Mouse (Mus musculus) liver (tissue): ENCODE measurements around the gene Olfr223.
"Not testable (repeated sequence)": the region's sequence is repeated elsewhere in the genome, so short reads cannot be mapped to it uniquely, and the experiment has no call there.

ENCODE experiments used
- DNase-seq: peaks from one replicate; pipeline ENCODE4 v3.0.0-alpha.2; 2020; ENCODE audit warnings: mixed read lengths

Gene Olfr223

DNA sequence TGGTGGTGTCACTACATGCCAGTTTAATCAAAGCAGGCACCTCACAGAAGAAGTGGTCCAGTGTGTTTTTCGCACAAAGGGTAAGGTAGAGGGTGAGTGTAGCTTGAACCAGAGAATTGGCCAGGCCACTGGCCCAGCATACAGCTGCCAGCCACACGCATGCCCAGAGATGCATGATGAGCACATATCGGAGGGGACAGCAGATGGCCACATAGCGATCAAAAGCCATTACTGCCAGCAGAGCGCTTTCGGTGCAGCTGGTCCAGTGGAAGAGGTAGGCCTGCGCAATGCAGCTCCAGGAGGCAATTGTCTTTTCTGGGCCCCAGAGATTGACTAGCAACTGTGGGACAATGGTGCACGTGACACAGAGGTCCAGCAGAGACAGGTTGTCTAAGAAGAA is 3.6 kb downstream of the Olfr223 start:
- DNase-seq: no peak

DNA sequence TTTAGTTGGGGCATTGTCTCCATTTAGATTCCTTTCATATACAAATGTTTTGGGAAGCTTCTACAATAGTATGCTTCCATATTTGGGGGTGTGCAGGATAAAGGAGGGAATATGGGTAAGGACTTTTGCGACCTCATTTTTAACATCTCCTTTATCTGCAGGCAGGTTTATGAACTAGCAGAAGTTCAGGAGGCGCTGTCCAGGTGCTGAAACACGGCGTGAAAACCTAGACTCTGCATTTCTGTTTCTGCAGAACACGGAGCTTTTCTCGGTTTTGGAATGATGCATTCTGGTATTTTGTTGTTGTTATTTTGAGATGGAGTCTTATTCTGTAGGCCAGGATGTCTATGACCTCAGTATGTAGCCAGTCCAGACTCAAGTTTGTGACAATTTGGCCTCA is 8.6 kb downstream of the Olfr223 start:
- peak; percentile 7 for DNase-seq

DNA sequence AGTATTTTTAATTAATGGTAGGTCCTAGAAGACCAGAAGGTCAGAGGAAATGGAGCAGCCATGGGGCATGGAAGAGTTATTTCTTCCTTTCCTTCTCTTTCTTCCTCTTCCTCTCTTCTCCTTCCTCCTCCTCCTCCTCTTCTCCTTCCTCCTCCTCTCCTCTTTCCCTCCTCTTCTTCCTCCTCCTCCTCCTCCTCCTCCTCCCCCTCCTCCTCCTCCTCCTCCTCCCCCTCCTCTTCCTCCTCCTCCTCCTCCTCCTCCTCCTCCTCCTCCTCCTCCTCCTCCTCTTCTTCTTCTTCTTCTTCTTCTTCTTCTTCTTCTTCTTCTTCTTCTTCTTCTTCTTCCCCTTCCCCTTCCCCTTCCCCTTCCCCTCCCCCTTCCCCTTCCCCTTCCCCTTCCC is 17.0 kb downstream of the Olfr223 start, which contains the start of gene Olfr222:
TSS of gene Olfr222 (minus strand) at position 101 of the 400 bp plus-strand sequence.
- DNase-seq: not testable (repeated sequence)

DNA sequence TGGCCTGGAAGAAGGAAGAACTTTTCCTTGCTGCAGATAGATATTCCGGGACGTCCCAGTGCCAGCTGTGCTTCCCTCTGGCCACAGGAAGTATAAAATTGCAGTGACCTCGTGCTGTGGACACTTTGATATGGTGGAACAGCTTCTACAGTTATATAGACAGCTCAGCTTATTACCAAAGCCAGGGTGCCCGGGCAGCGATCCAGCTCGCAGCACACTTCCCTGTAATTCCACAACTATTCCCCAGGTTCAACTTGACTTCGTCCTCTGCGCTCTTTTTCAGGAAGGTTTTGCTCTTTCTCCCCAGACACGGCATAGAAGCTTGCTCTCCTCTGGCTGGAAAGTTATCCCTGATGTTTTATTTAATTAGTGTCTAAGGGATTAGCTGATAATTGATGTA is 17.4 kb downstream of the Olfr223 start:
- DNase-seq: no peak

DNA sequence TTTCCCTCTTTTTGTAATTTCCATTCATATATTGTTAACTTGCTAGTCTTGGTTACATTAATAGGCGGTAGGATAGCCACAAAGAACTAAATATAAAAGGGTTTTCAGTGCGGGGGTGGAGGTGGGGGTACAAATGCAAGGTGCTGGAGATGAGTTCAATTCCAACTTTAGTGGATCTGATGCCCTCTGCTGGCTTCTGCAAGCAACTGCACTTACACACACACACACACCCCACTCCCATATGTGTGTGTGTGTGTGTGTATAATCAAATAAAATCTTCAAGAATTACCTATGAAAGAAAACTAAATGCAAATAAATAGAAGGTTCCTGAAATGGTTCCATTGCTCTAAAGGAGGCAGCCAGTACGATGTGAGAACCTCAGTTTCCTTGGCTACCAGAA is 23.8 kb downstream of the Olfr223 start:
- no peak for DNase-seq

DNA sequence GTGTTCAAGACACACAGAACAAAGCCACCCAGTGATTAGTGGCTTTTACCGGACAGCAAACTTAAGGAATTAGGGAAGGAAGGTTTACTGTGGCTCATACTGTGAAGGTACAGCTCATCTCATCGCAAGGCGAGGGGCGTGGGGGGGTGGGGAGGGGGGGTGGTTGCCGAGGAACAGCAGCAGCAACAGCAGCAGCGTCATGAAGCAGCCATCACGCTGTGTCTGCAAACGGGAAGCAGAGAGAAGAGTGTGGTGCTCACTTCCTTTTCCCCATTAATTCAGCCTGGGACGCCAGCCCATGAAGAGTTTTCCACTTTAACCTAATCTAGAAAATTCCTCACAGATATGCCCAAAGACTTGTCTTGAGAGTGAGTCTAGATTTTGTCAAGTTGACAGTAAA is 30.3 kb downstream of the Olfr223 start:
- DNase-seq: no peak

DNA sequence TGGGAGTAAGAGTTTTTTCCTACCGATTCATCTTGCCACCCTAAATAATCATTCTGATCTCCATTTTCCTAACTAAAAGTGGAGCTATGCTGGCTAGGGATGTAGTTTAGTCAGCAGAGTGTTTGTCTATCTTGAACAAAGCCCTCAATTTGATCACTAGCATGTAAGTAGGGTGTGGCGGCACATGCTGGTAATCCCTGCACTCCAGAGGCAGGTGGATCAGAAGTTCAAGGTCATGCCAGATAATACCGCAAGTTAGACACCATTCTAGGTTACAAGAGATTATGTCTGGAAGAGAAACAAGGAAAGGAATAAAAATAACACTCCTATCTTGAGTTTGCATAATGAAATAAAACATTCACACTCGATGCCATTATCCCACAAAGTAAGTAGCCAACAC is 30.8 kb downstream of the Olfr223 start:
- no peak for DNase-seq

DNA sequence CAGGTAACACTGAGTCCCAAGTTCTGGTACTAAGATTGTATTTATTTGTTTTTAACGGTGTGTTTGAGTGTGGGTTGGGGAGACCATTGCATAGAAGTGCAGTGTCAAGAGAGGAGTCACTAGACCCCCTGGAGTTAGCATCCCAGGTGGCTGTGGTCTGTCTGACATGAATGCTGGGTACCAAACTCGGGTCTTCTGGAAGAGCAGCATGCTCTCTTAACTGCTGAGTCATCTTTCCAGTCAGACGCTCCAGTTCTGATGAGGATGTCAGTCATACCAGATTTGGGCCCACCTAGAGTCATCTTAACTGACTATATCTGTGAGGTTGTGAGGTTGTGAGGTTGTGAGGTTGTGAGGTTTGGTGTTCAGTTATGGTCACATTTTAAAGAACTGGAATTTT is 32.2 kb downstream of the Olfr223 start:
- DNase-seq: no peak

DNA sequence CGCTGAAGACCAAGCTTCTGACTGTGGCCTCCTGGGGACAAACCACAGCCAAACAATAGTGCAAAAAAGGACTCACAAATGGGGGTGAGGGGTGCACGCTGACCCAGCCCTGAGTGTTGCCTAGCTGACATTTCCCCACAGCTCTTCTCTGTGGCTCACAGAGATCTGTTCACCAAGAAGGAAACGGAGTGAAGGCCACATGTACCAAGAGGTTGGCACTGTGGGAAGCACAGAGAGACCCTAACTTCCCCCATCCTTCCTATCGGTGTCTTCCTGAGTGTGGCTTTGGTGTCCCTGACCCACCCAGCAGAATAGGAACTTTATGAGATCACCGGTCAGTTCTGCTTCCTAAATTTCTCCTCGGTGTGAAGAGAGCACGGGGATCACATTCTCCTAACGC is 38.6 kb downstream of the Olfr223 start:
- no peak for DNase-seq

DNA sequence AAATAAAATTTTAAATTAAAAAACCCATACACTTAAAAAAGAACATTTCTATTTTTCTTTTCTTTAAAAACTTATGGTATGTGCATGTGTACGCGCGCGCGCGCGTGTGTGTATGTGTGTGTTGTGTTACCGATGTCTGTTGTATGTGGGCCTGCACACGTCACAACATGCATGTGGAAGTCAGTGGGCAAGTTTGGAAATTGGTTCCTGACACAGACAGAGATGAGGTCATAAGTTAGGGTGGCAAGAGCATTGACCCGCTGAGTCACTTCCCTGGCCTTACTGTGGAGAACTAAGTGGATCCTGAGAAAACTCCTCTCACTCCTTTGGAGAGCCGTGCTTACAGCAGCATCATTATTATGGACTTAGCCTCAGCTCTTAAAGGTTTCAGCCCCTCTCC is 39.0 kb downstream of the Olfr223 start:
- no peak for DNase-seq

DNA sequence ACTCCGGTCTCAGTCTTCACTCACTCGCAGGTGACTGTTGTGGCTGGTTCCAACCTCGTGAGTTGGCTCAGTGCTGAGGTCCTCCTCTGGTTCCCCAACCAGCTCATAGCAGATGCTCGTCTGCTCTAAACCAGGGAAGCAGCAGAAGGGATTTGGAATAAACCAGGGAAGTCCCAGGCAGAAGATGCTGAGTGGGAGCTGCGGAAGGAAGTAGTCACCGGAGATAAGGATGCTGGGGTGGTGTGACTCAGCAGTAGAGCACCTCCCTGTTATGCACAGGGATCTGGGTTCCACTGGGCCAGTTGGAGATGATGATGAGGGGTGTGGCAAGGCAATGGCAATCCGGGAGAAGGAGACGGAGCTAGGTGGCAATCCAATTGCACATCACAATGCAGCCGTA is 49.1 kb downstream of the Olfr223 start:
- no peak for DNase-seq

DNA sequence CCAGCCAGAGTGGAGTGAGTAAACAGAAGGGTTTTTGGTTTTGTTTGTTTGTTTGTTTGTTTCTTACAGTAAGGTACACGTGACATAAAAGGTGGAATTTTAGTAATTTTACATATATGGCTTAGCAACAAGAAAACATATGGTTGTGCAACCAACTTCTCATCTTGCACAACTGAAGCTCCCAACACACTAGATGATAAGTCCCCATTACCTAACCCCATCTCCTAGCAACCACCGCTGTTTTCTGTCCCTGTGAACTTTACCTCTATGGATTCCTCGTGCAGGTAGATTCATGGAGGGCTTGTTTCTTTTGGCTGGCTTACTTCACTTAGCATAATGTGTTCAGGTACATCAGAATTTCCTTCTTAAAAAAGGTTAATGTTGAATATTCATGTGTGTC is 49.7 kb downstream of the Olfr223 start:
- DNase-seq: no peak

DNA sequence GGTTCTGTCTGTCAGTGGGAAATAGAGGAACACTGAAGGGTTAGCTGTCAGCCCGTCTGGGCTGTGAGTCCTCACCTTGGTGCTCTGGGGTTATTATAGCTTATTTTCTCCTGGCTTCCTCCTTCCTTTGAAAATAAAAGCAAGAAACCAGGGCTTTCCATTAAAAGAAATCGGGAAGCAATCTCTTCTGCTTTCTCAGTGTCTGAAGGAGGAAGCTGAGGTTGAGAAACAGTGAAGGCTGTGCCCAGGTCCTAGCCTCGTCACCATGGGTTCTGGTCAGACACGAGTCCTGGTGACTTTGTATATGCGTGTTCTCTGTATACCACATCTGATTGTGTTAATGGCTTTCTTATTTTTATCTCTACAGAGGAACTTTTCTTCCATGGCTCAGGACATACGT is 50.6 kb downstream of the Olfr223 start:
- DNase-seq: no peak

DNA sequence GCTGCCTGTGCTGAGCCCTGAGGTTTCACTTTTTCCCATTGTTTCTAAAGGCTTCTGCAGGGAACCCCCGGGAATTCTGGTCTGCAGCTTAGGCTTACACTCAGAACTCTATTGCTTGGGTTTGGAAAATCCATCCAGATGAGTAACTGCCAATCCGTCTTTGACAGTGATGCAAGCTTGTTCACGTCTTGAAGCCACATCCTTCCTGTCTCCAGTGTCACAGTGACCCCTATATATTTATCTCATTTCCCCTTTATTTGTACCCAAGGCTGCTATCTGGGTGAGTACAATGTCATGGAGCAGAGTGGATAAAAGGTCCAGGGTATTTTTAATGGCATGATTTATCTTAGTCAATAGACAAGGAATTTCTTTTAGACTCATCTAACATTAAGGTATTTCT is 51.8 kb downstream of the Olfr223 start, which contains the start of gene Nlrp3:
TSS of gene Nlrp3 (plus strand) at position 245 of the 400 bp plus-strand sequence.
- no peak for DNase-seq

DNA sequence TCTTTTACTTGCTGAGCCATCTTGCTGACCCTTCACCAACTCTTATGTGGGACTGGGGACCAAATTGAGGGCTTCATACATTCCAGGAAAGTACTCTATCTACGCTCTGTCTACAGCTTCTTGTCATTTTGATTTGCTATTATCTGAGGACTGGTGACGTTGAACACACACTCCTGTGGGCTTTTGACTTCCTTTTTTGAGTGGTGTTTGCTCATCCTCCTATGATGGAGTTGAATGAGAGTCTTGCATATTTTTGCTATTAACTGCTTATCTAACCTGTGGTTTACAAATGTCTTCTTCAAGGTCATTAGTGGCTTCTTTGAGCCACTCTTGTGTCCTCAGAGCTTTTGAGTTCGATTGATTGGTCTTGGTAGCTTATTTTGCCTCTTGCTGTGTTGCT is 53.0 kb downstream of the Olfr223 start:
- DNase-seq: no peak
